Mouse (Mus musculus) olfactory bulb, adult 2 months (tissue): ENCODE results near the gene Nacc1.

ENCODE experiments used
- CTCF ChIP-seq: fragments of 200-500 bp; IDR thresholded peaks from 2 replicates; pipeline ENCODE4 v1.5.1; 2012; ENCODE audit warnings: low read depth, mild to moderate bottlenecking, low read length, moderate library complexity; ENCODE audit not compliant: insufficient read depth
- POLR2A ChIP-seq: fragments of 200-500 bp; IDR thresholded peaks from 2 replicates; pipeline ENCODE4 v1.6.1; 2012; ENCODE audit warnings: mild to moderate bottlenecking, low read depth, low read length, moderate library complexity; ENCODE audit not compliant: insufficient read depth

DNA sequence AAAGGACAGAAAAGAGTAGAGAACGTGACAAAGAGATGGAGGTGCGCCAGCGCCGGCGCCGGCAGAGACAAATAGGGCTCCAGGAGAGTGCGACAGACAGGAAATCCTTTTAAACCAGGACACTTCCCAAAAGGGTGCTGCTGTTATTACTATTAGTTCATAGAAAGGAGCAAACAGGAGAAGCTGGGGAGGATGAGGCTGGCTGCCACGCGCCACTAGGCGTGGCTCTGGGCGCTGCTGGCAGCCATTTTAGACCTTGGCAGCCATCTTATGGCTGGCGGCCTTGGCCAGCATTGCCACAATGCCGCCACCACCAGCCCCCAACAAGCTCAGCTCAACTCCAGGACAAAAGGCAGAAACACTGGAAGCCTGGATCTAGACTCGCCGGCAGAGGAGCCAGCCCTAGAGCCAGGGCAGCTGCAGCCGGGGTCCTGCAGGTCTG, 42.3 kb upstream of the Nacc1 start:
- no peak for TF ChIP-seq POLR2A
- TF ChIP-seq CTCF = no peak
